Mouse (Mus musculus) limb, embryonic 13.5 days (tissue): ENCODE results near the gene Arhgef7. TPM values are rescaled to one million over a fixed set of nuclear protein-coding genes. Genes with fewer than 3 reads are reported as not detected.

Experiments
- ATAC-seq: fragments of 200-750 bp; cut with Nextera tagmentation; 2 replicates; pipeline ENCODE4 v1.8.0; 2017; ENCODE audit warnings: low read depth, moderate number of reproducible peaks, moderate TSS enrichment; ENCODE audit not compliant: low FRiP score
- H3K27ac ChIP-seq: fragments of 300-500 bp; sonication (generic); 2 replicates; pipeline ENCODE4 v1.5.1; 2015; ENCODE audit warnings: inconsistent platforms, mild to moderate bottlenecking, moderate library complexity
- H3K27me3 ChIP-seq: fragments of 300-500 bp; sonication (generic); 2 replicates; pipeline ENCODE4 v1.6.1; 2015; ENCODE audit warnings: mild to moderate bottlenecking, inconsistent platforms
- H3K36me3 ChIP-seq: fragments of 300-500 bp; sonication (generic); 2 replicates; pipeline ENCODE4 v1.6.1; 2015; ENCODE audit warnings: inconsistent platforms, mild to moderate bottlenecking, moderate library complexity
- H3K4me1 ChIP-seq: fragments of 300-500 bp; sonication (generic); 2 replicates; pipeline ENCODE4 v1.6.1; 2015; ENCODE audit warnings: inconsistent platforms
- H3K4me2 ChIP-seq: fragments of 300-500 bp; sonication (generic); replicated peaks from 2 replicates; pipeline ENCODE4 v1.6.1; 2015; ENCODE audit warnings: inconsistent platforms, mild to moderate bottlenecking, moderate library complexity
- H3K4me3 ChIP-seq: fragments of 300-500 bp; sonication (generic); 2 replicates; pipeline ENCODE4 v1.5.1; 2015; ENCODE audit warnings: moderate library complexity, mild to moderate bottlenecking, inconsistent platforms
- H3K9ac ChIP-seq: fragments of 300-500 bp; sonication (generic); 2 replicates; pipeline ENCODE4 v1.6.1; 2015; ENCODE audit warnings: mild to moderate bottlenecking, inconsistent platforms
- H3K9me3 ChIP-seq: fragments of 300-500 bp; sonication (generic); 2 replicates; pipeline ENCODE4 v1.6.1; 2016; ENCODE audit warnings: inconsistent platforms
- WGBS: fragments of 180-500 bp; shearing (Covaris S2); methylation state at CpG from one replicate; pipeline ENCODE4 v1.1.7; 2015; 5-methylcytosine and 5-hydroxymethylcytosine counted together
- polyA plus RNA-seq: library from polyadenylated mRNA; unstranded; fragments of >200 nt; fragmentation: Nextera tagmentation; extraction: Ambion mirVana; gene quantifications from 2 replicates; pipeline ENCODE4 v1.2.1, GENCODE M21; 2015

Gene Arhgef7
- polyA plus RNA-seq, 1 experiment from 2014 or later = 52.3 TPM

GRCm38 (mm10) chr8:11727273-11727650 is 259 bp upstream of the Arhgef7 start:
- peaks cover 45% of the 10 kb centered on the region for H3K27me3 ChIP-seq
- ATAC-seq = peak; percentile 1; the same call in 1 of the 2 replicates
- H3K9me3 ChIP-seq = no peaks in the 10 kb centered on the region
- WGBS = under 1% methylated on average over 22 of the region's 22 CpGs
- peaks cover 38% of the 10 kb centered on the region for H3K4me1 ChIP-seq
- peak overlapping the region; percentile 70 for H3K4me3 ChIP-seq
- H3K9ac ChIP-seq = peak overlapping the region; percentile 83
- H3K36me3 ChIP-seq = no peaks in the 10 kb centered on the region
- peak overlapping the region; percentile 44; the same call in 1 of the 2 replicates for H3K27ac ChIP-seq
- peak overlapping the region; percentile 83 for H3K4me2 ChIP-seq

- peak; percentile 15; the same call in 1 of the 2 replicates for ATAC-seq
- Histone ChIP-seq H3K4me3 (peak overlapping the region; percentile 70), H3K9ac (peak overlapping the region; percentile 83), H3K4me1 (peaks cover 31% of the 10 kb centered on the region), H3K36me3 (no peaks in the 10 kb centered on the region), H3K9me3 (no peaks in the 10 kb centered on the region), H3K4me2 (peak overlapping the region; percentile 83), H3K27me3 (peaks cover 41% of the 10 kb centered on the region), H3K27ac (peak overlapping the region; percentile 87)
- WGBS = 2% methylated on average over 55 of the region's 61 CpGs
Observed at GRCm38 (mm10) chr8:11728482-11729295, 1.2 kb downstream of the Arhgef7 start.

GRCm38 (mm10) chr8:11730271-11730940 is 2.9 kb downstream of the Arhgef7 start:
- peak overlapping the region; percentile 80 for H3K27ac ChIP-seq
- peak overlapping the region; percentile 83 for H3K4me2 ChIP-seq
- 14% methylated on average over 12 of the region's 12 CpGs for WGBS
- no peak overlapping the region for H3K9ac ChIP-seq
- ATAC-seq = no peak
- peaks cover 9% of the 10 kb centered on the region; the same call in 1 of the 2 replicates for H3K36me3 ChIP-seq
- peaks cover 30% of the 10 kb centered on the region for H3K27me3 ChIP-seq
- peaks cover 37% of the 10 kb centered on the region for H3K4me1 ChIP-seq
- H3K4me3 ChIP-seq = peak overlapping the region; percentile 18
- no peaks in the 10 kb centered on the region for H3K9me3 ChIP-seq

- H3K4me1 ChIP-seq = peaks cover 15% of the 10 kb centered on the region
- H3K27ac ChIP-seq = no peak overlapping the region
- H3K27me3 ChIP-seq = no peaks in the 10 kb centered on the region
- no peak overlapping the region for H3K9ac ChIP-seq
- no peak overlapping the region for H3K4me2 ChIP-seq
- H3K4me3 ChIP-seq = no peak overlapping the region
- no peak for ATAC-seq
- no peaks in the 10 kb centered on the region for H3K9me3 ChIP-seq
- 84% methylated on average over 15 of the region's 15 CpGs for WGBS
- H3K36me3 ChIP-seq = peaks cover 38% of the 10 kb centered on the region
Observed at GRCm38 (mm10) chr8:11735672-11736235, 8.2 kb downstream of the Arhgef7 start.

- Histone ChIP-seq H3K27ac (no peak overlapping the region), H3K4me3 (no peak overlapping the region), H3K36me3 (peaks cover 40% of the 10 kb centered on the region), H3K4me1 (peaks cover 8% of the 10 kb centered on the region; the same call in 1 of the 2 replicates), H3K9me3 (no peaks in the 10 kb centered on the region), H3K27me3 (no peaks in the 10 kb centered on the region), H3K4me2 (no peak overlapping the region), H3K9ac (no peak overlapping the region)
- no peak for ATAC-seq
- 87% methylated on average over 6 of the region's 6 CpGs for WGBS
Observed at GRCm38 (mm10) chr8:11737096-11737495, 9.6 kb downstream of the Arhgef7 start.

GRCm38 (mm10) chr8:11739082-11739481 is 11.6 kb downstream of the Arhgef7 start:
- no peaks in the 10 kb centered on the region for H3K9me3 ChIP-seq
- 84% methylated on average over 5 of the region's 5 CpGs for WGBS
- H3K27me3 ChIP-seq = no peaks in the 10 kb centered on the region
- peaks cover 7% of the 10 kb centered on the region; the same call in 1 of the 2 replicates for H3K4me1 ChIP-seq
- no peak overlapping the region for H3K4me2 ChIP-seq
- no peak for ATAC-seq
- no peak overlapping the region for H3K27ac ChIP-seq
- peaks cover 37% of the 10 kb centered on the region for H3K36me3 ChIP-seq
- no peak overlapping the region for H3K9ac ChIP-seq
- no peak overlapping the region for H3K4me3 ChIP-seq

GRCm38 (mm10) chr8:11740857-11741256 is 13.3 kb downstream of the Arhgef7 start:
- H3K4me2 ChIP-seq = no peak overlapping the region
- H3K9ac ChIP-seq = no peak overlapping the region
- H3K27ac ChIP-seq = no peak overlapping the region
- peaks cover 30% of the 10 kb centered on the region for H3K36me3 ChIP-seq
- no peaks in the 10 kb centered on the region for H3K4me1 ChIP-seq
- no peak overlapping the region for H3K4me3 ChIP-seq
- WGBS = 84% methylated on average over 2 of the region's 2 CpGs
- no peaks in the 10 kb centered on the region for H3K27me3 ChIP-seq
- no peak for ATAC-seq
- no peaks in the 10 kb centered on the region for H3K9me3 ChIP-seq

- Histone ChIP-seq H3K9me3 (no peaks in the 10 kb centered on the region), H3K27me3 (no peaks in the 10 kb centered on the region), H3K4me2 (no peak overlapping the region), H3K9ac (no peak overlapping the region), H3K36me3 (peaks cover 18% of the 10 kb centered on the region), H3K4me3 (no peak overlapping the region), H3K4me1 (peaks cover 11% of the 10 kb centered on the region), H3K27ac (no peak overlapping the region)
- no peak for ATAC-seq
- WGBS = 82% methylated on average over 10 of the region's 10 CpGs
Observed at GRCm38 (mm10) chr8:11743580-11743979, 16.1 kb downstream of the Arhgef7 start.

- ATAC-seq = no peak
- Histone ChIP-seq H3K9me3 (no peaks in the 10 kb centered on the region), H3K4me3 (no peak overlapping the region), H3K4me1 (peaks cover 11% of the 10 kb centered on the region), H3K27ac (no peak overlapping the region), H3K4me2 (no peak overlapping the region), H3K9ac (no peak overlapping the region), H3K36me3 (no peaks in the 10 kb centered on the region), H3K27me3 (no peaks in the 10 kb centered on the region)
- WGBS = 57% methylated on average over 11 of the region's 11 CpGs
Observed at GRCm38 (mm10) chr8:11746850-11747600, 19.5 kb downstream of the Arhgef7 start.

GRCm38 (mm10) chr8:11749472-11749871 is 22.0 kb downstream of the Arhgef7 start:
- Histone ChIP-seq H3K4me3 (no peak overlapping the region), H3K36me3 (no peaks in the 10 kb centered on the region), H3K27me3 (no peaks in the 10 kb centered on the region), H3K9me3 (no peaks in the 10 kb centered on the region), H3K27ac (no peak overlapping the region), H3K9ac (no peak overlapping the region), H3K4me1 (peaks cover 11% of the 10 kb centered on the region), H3K4me2 (no peak overlapping the region)
- no peak for ATAC-seq
- WGBS = 55% methylated on average over 6 of the region's 6 CpGs

- Histone ChIP-seq H3K4me3 (no peak overlapping the region), H3K27me3 (no peaks in the 10 kb centered on the region), H3K4me2 (no peak overlapping the region), H3K9me3 (no peaks in the 10 kb centered on the region), H3K4me1 (peaks cover 10% of the 10 kb centered on the region), H3K9ac (no peak overlapping the region), H3K27ac (no peak overlapping the region), H3K36me3 (no peaks in the 10 kb centered on the region)
- ATAC-seq = no peak
- WGBS = 74% methylated on average over 3 of the region's 3 CpGs
Observed at GRCm38 (mm10) chr8:11752338-11752737, 24.8 kb downstream of the Arhgef7 start.
